Mouse (Mus musculus) cerebellum, adult 11 months (tissue): ENCODE measurements around the gene Gpatch1.

Experiments
- DNase-seq: peaks from one replicate; pipeline ENCODE4 v3.0.0; 2022

The Gpatch1 gene

DNA sequence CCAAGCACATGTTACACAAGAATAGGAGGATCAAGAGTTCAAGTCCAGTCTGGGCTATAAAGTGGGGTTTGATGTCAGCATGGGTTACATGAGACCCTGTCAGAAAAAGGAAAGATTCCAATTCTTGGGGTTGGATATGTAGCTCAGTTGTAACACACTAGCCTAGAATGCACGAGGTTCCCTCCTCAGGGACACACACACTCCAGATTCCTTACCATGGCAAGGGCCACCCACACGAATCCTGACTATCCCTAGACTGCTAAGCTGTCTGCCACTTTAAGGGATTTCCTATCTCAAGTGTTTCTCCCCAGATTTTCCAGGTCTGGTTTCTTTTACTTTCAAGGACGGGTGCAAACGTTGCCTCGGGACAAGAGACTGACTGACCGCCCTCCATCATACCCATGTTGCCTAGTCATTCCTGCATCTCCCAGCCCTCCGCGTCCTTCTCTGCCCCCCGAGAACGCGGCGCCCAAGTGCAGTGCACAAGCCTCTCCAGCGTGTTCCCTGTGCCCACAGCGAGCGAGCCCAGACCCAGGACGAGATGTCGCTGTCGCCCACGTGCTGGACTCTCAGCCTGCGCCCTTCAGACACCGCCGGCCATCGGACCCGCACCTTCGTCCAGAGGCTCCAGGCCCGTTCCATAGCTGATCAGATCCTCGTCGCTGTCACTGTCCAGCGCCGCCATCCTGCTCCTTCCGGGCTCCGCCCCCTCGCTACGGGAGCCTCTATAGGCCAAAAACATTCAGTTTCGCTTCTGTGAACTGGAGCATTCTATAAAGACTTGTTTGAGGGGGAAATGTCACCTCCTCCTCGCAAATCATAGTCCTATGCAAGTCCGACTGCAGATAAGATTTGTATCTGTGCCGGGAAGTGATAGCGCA lies at the start of gene Gpatch1:
Gene Gpatch1 (minus strand): TSS at position 712 of the 881 bp plus-strand sequence.
- peak; percentile 91 for DNase-seq

DNA sequence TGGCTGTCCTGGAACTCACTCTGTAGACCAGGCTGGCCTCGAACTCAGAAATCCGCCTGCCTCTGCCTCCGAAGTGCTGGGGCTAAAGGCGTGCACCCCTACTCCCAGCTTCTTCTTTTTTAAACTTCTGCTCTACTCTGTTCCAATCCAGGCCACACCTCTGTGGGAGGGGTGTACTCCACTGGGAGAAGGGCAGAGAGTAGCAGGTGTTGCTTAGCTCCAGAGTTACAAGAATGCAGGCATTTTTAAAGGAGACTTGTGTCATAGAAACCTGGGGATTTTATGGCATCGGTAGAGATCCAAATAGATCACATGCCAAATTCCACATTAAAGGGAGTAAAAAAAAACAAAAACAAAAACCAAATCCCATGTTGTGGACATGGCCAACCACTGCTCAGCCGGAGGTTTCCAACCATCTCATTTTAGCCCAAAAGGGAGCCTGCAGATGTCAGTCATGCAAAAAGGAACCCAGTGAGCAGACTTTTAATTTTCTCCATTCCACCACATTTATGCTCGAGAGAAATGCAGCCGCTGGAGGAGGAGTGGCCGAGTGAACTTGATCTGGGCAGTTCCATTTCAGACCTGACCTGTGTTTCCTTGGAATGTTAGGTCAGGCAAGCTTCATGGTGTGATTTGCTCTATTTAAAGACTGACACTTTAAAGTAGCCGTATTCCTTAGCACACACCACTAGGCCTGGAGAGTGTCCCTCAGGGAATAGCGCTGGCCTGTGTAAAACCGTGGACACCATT lies 47.1 kb upstream of the Gpatch1 start:
- no peak for DNase-seq

DNA sequence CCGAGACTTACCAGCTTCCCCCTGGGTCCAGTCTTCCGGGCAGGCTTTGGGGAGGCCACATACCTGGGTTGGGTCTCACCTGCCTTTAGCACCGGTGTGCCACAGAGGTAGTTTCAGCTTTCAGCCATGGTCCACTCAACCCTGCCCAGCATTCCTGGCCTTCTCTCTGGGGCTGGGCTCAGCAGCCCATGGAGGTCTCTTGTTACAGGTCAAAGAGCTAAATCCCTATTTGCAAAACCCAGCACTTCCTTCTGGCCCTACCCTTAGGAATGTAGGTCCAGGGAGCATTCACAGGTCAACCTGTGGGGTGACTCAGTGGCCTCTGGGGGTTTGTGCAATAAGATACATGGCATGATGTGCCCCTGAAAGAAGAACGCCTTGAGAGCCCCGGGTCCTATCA lies 44.6 kb upstream of the Gpatch1 start:
- no peak for DNase-seq

DNA sequence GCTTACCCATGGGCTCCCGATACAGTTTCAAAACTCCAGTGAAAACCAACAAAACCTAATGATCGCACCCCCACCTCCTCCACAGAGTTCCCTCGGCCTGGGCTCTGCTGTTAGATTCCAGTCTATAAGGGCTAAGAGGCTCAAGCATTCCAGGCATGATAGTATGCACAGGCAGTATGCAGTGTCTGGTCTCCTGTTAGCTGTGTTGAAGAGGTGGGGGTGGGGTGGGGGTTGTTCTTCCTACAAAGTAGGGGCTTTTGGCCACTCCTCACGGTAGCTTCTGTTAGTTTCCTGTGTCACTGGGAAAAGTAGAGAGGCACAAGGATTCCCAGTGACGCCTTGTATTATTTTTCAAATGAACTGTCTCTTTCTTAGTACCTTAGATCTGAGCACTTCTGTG lies 44.0 kb upstream of the Gpatch1 start:
- DNase-seq: no peak

DNA sequence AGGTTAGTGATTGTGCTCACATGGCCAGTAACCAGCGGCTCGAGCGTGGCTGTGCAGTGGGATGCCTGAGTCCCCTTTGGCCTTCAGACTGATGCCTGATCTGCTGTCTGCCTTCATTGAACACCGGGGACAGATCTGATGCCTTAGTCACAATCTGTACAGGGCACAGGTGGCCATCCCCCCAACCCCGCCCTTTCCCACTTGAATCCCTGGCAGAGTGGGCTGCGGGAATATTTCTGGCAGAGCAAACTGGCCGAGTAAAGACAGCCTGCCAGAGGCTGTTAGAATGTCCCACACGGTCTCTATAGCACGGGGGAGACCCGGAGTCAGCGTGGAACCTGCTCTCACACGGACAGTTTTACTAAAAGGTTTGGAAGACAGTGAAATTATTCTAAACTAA lies 39.4 kb upstream of the Gpatch1 start:
- DNase-seq: no peak

DNA sequence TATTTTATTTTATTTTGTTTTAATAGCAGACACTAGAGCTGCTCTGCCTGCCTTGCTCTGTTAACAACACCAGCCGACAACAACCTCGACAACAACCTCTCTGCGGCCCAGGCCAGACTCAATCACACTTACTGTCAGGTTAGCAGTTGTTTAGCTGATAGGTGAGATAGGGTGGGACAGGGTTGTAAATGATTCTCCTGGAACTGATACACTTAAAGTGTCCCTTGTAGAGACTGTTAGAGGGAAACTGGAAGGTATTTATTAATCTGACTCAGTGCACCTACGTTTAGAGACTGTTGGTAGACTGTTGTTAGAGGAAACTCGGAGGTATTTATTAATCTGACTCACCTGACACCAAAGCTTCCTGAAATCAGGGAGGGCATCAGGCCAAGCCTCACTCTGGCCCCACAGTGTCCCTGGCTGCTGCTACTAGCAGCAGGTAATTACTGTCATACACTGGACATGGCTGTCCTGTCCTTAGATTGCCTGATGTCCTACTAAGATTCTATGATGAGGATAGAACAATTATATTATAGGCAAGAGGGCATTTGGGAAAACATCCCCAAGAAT lies 37.1 kb upstream of the Gpatch1 start:
- DNase-seq: no peak

DNA sequence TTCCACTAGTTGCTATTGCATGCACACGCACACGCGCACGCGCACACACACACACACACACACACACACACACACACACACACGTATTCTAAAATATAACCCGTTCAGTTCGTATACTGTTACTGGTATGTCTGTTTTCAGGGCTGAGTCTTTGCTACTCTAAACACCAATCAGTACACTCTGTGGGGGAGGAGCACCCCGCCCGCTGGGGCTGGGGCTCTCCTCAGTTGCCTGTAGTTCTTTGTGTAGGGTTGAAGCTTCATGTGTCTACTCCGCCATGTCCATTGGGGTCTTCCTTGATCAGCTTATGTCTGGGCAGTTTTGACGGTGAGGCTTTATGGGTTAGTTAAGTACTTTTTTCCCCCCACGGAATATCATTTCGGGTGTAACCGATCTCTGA lies 35.1 kb upstream of the Gpatch1 start:
- DNase-seq: no peak

DNA sequence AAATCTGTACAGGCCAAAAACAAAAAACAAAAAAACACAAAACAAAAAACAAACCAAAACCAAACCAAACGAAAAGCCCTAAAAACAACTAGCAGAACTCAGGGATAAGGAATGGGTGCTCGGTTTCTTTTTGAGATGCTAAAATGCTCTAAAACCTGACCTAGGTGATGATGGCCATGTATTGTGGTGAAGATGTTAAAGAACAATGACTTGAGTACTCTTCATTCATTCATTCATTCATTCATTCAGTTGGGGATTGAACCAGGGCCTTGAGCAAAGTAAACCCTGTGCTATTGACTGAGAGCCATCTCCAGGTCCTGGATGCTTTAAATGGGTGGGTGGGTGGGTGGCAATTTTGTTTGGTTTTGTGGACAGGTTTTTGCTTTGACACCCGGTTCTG lies 32.9 kb upstream of the Gpatch1 start:
- DNase-seq: no peak

DNA sequence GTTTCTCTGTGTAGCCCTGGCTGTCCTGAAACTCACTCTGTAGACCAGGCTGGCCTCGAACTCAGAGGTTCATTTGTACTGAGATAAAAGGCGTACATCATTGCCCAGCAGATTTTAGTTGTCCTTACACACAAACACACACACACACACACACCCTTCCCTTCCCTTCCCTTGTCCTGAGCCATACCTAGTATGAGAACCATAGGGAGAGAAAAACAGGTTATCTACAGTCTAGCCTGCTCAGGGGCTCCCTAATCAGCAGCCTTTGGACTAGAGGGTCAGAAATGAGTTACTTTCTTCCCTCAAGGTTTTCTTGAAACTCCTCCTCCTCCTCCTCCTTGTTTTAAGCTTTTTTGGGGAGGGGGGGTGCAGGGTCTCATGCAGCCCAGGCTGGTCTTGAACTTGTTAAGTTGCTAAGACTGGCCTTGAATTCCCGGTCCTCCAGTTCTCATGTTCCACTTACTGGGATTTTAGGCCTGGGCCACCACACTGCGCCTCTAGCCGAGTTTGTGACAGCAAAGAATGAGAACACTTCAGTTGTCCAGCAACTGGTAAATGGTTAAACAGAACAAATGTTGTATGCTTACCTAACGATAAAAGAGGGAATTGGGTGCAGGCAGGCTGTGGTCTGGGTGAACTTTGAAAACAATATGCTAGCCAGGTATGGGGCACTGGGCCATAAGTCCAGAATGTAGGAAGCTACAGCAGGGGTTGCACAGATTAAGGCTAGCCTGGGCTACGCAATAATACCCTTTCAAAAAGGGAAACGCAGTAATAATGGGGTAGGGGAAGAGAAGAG lies 31.8 kb upstream of the Gpatch1 start:
- no peak for DNase-seq

DNA sequence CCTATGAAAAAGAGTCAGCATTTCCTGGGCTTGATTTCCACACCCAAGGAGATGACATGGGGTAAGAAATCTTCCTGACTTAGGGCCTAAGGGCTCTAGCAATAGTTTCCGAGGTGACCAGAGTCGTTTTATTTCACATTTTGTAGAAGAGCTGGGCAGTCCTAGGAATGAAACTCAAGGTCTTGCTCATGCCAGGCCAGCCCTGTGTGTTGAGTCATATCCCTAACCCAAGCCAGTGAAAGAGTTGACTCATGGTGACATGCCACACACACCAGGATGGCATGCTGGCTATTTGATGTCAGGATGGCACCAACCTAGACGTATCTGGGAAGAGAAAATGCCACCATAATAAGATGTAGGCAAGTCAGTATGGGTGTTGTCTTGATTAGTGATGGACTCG lies 30.8 kb upstream of the Gpatch1 start:
- no peak for DNase-seq

DNA sequence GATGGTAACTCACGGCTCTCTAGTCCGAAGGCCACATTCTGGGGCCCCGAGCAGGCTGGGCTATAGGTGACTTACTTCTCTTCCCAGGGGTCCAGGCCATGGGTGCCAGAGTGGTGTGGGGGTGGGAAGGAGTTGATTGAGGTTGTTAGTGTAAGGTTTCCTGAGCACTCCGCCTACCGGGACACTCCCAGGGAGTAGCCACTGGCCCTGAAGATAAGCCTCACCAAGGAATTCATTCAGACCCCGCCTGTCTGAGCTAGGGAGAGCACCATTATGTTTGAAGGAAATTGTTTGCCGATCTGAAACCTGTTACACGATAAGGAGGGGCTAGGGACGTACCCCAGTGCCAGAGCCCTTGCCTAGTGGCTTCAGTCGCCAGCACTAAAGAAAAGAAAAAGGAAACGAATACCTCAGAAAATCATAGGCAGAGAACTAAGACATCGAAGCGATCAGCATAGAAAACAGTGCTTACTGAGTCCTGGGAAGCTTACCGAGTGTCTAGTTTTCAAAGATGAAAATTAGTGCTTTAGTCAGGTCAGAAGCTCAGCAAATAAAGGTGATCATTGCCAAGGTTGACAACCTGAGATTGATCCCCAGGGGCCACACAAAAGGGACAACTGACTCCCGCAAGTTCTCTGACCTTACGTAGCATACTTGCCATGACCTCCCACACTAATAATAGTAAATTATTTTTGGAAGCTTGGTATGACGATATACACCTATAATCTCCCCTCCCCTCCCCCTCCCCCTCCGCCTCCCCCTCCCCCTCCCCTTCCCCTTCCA lies 29.9 kb upstream of the Gpatch1 start:
- no peak for DNase-seq

DNA sequence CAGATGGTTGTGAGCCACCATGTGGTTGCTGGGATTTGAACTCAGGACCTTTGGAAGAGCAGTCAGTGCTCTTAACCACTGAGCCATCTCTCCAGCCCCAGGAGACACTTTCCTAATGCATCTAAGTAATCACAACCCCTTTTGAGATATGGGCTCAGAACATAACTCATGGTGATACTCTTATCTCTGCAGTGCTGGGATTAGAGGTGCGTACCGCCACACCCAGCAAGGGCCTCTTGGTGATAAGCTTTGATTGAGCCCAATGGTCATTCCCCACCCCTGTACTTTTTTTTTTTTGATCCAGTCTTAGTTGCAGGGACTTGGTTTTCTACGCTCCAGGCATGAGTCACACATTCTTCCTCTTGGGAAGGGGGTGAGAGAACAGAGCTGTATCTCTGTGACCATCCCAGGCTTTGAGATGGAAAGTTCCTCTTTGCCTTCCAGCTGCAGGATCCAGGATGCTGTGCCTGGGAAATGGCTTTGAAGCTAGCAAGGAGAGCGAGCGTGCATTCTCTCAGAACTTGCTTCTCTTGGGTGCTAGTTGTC lies 26.6 kb upstream of the Gpatch1 start:
- no peak for DNase-seq

DNA sequence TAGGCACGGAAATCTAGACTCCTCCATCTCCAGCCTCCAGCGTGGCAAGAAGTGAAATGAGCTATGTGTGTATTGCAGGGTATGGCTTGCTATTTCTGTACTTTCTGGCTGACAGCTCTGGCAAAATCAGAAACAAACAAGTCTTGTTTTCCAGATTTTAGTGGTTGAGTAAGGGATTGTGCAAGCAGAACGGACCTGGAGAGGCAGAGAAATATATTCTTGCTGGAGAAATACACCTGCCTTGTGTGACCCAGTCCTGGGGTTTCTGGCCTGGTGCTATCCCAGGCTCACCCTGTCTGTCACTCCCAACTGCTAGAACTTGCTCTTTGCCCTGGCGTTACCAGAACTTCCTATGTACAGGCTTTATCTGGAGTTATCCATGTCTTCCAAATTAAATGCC lies 24.3 kb upstream of the Gpatch1 start:
- DNase-seq: no peak

DNA sequence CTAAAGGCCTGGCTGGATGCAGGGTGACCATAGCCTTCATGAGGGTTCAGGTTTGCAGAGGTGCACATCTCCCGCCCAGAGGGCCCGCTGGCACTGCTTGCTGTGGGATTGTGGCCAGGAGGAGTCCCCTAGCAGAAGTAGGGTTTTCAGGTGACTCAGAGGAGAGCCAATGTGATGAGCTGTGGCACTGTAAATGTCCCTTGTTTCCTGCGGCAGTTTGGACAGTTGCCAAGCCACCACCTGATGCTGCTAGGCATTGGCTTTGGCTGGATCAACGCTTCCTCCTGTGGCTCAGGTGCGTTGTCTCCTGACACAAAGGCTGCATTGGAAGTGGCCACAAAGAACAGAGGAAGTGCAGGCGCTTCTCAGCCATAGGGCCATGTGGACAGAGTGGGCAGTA lies 23.0 kb upstream of the Gpatch1 start:
- peak; percentile 16 for DNase-seq

DNA sequence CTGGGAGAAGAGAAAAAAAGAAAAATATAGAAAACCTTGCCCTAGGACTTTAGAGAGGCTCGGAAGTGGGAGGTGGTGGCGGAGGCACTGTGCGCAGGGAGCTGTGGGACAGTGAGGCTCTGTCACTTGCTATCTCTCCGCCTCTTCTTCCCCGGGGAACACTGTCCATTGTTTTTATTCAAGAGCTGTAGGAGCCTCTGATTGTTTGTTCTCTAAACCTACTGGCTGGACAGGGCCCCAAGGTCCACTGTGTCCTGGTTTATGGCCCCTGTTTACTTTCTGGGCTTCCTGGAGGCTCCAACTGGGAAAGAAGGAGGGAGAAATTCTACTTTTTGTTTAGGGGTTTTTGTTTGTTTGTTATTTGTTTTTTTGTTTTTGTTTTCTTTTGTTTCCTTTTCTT lies 22.0 kb upstream of the Gpatch1 start:
- DNase-seq: no peak

DNA sequence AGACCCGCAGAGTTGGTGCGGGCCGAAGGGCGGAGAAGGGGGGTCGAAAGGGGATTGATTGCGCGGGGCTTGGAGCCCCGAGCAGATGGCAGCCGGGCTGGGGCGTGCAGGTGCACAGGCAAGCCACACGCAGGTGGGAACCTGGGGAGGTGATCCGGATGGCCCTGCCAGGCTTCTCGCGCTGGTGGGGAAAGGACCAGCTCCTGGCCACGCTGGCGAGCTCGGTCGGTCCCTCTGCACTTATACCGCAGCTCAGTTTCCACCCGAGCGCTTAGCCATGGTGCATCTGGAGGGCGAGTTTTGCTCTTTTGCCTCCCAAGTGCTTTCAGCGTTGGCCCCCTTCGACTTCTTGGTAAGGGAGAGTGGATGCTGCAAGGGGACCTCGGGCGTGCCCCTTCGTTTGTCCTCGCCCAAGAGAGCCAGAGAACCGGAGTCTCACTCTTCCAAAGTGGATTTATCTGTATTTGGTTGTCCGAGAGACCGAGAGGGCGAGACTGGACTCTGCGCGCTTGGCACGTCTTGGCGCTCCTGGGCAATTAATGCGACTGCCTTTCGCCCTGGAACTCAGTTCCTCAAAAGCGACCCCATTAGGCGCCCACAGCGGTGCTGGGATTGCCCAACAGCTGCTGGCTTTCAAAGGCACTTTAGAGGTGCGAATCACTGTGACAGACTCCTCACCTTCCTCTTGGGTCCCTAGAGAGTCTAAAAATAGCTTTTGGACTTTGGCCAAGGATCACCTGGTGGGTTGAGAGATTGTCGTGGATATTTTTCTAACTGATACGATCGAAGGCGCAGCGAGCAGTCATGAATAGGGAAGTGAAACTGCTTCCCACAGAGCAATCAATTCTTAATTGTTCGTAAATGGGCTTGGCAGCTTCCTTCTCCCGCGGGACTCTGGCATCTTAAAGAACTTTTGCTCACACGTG lies 16.6 kb upstream of the Gpatch1 start:
- DNase-seq: peak; percentile 32

DNA sequence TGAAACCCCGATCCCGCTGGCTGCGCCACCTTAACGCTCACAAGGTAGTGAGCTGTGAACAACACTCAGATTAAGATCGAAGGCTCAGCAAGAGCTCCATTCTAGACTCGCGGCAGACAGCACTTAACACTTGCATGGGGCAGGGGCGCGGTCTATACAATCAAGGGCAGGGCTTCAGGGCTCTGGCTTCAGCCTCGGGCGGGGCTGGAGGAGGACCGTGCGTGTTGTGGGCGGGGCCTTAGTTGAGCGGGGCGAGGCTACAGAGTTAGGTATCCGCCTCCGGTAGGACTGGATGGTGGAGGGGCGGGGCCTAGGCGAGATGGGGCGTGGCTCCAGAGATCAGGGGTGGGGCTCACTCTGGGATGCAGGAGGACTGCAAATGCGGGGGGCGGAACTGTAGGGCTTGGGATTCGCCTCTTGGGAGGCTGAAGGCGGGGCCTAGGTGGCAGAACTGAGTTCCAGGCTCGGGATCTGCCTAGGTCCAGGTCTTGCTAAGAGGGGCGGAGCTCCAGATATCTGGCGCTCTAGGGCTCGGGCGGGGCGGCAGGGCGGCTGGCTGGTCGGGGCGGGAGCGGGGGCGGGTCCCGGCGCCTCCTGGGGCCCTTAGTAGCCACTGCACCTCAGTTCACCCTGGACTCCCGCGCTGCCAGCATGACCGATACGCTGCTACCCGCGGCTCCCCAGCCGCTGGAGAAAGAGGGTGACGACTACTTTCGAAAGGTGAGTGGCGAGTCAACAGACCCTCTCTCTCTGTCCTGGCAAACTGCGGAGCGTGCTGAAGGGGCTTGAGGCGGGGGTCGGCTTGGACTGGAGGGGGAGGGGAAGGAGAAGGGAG lies 15.7 kb upstream of the Gpatch1 start, which contains the start of gene Rhpn2:
Gene Rhpn2 (plus strand): TSS at position 479 of the 835 bp plus-strand sequence.
- peak; percentile 100 for DNase-seq

DNA sequence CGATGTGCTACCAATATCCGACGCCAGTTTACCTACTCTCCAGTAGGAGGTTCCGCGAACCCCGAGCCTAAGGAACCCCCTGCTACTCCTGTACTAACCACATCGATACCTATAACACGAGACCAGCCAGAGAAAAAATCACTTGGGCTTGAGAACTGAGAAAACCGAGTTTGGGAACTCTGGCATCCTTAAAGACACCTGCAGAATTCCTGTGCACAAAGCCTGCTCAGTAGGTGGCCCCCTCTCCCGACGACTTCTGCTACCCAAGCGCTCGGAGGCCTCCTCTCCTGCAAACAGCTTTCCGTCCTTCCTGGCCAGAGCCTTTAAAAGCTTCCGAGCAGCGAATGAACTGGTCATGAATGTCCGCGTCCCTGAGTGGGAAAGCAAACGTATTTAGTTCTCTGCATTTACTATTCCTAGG lies 15.0 kb upstream of the Gpatch1 start:
- no peak for DNase-seq

DNA sequence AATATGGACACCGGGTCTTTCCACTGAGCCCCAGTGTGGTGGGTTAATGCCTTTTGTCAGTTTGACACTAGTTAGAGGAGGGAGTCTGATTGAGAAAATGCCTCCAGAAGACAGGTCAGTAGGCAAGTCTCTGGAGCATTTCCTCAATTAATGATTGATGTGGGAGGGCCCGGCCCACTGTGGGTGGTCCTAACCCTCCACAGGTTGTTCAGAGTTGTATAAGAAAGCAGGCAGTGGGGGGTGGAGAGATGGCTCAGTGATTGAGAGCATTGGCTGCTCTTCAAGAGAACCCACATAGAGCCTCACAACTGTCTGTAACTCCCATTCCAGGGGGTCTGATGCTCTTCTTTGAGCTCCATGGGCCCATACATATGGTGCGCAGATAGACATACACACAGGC lies 13.3 kb upstream of the Gpatch1 start:
- no peak for DNase-seq
